Mouse (Mus musculus) MEL (cell line): ENCODE data around the gene Tmprss13. TPM values are rescaled to one million over a fixed set of nuclear protein-coding genes. Genes with fewer than 3 reads are reported as not detected.

ENCODE experiments used
- DNase-seq: peaks from one replicate; pipeline ENCODE4 v3.0.0; 2011; ENCODE audit warnings: low read depth, low spot score
- H3K27ac ChIP-seq: 2 replicates; pipeline ENCODE4 v1.5.1; 2012; ENCODE audit warnings: low read depth, mild to moderate bottlenecking, control low read depth, low read length, moderate library complexity; ENCODE audit not compliant: control insufficient read depth
- H3K27me3 ChIP-seq, 2 experiments: fragments of 150-350 bp in 1 of 2; sonication (generic) in 1 of 2; 2 replicates each; pipeline ENCODE4 v1.6.1; 2012; ENCODE audit warnings: low read length in 2 of 2, mild to moderate bottlenecking in 2 of 2, improper control_type of control experiment in 1 of 2, moderate library complexity in 1 of 2; ENCODE audit not compliant: insufficient read depth in 2 of 2, control insufficient read depth in 1 of 2
- H3K36me3 ChIP-seq, 2 experiments: 2 replicates each; pipeline ENCODE4 v1.6.1; 2012 to 2014; ENCODE audit warnings: low read length in 2 of 2, improper control_type of control experiment in 1 of 2, inconsistent platforms in 1 of 2, mild to moderate bottlenecking in 1 of 2; ENCODE audit not compliant: insufficient read depth in 2 of 2, control insufficient read depth in 1 of 2
- H3K4me1 ChIP-seq, 2 experiments: fragments of 150-350 bp in 1 of 2; sonication (generic) in 1 of 2; 2 replicates each; pipeline ENCODE4 v1.6.1; 2012; ENCODE audit warnings: low read length in 2 of 2, improper control_type of control experiment in 1 of 2, mild to moderate bottlenecking in 1 of 2; ENCODE audit not compliant: insufficient read depth in 2 of 2, control insufficient read depth in 1 of 2
- H3K4me3 ChIP-seq, 2 experiments: fragments of 150-350 bp in 1 of 2; sonication (generic) in 1 of 2; 2 replicates each; pipeline ENCODE4 v1.5.1; 2012; ENCODE audit warnings: low read depth in 2 of 2, low read length in 2 of 2, mild to moderate bottlenecking in 2 of 2, moderate library complexity in 2 of 2, control low read depth in 1 of 2, improper control_type of control experiment in 1 of 2; ENCODE audit not compliant: control insufficient read depth in 1 of 2, insufficient read depth in 1 of 2
- H3K79me2 ChIP-seq: 2 replicates; pipeline ENCODE4 v1.6.1; 2012; ENCODE audit warnings: mild to moderate bottlenecking, low read length, moderate library complexity; ENCODE audit not compliant: control insufficient read depth, poor library complexity, insufficient read depth
- H3K9ac ChIP-seq: 2 replicates; pipeline ENCODE4 v1.6.1; 2012; ENCODE audit warnings: low read depth, mild to moderate bottlenecking, control low read depth, low read length, moderate library complexity; ENCODE audit not compliant: control insufficient read depth, poor library complexity, severe bottlenecking
- H3K9me3 ChIP-seq: fragments of 150-350 bp; sonication (generic); replicated peaks from 2 replicates; pipeline ENCODE4 v1.6.1; 2012; ENCODE audit warnings: mild to moderate bottlenecking, low read length, improper control_type of control experiment, moderate library complexity; ENCODE audit not compliant: insufficient read depth
- CHD1 ChIP-seq: IDR thresholded peaks from 2 replicates; pipeline ENCODE4 v1.6.1; 2012; ENCODE audit warnings: low read depth, mild to moderate bottlenecking, inconsistent platforms, low read length, improper control_type of control experiment
- EP300 ChIP-seq, 2 experiments: IDR thresholded peaks; 2 replicates each; pipeline ENCODE4 v1.6.1; 2011; ENCODE audit warnings: improper control_type of control experiment in 2 of 2, low read length in 2 of 2, low read depth in 1 of 2, mild to moderate bottlenecking in 1 of 2
- GABPA ChIP-seq: IDR thresholded peaks from 2 replicates; pipeline ENCODE4 v1.6.1; 2012; ENCODE audit warnings: low read depth, mild to moderate bottlenecking, inconsistent platforms, low read length, improper control_type of control experiment, moderate library complexity
- GATA1 ChIP-seq: IDR thresholded peaks from 2 replicates; pipeline ENCODE4 v1.6.1; 2011; ENCODE audit warnings: low read depth, low read length, improper control_type of control experiment
- KAT2A ChIP-seq: conservative IDR thresholded peaks from 2 replicates; pipeline ENCODE4 v1.6.1; 2012; ENCODE audit warnings: low read depth, low read length, improper control_type of control experiment, inconsistent platforms
- MAFK ChIP-seq: IDR thresholded peaks from 2 replicates; pipeline ENCODE4 v1.6.1; 2011; ENCODE audit warnings: low read depth, mild to moderate bottlenecking, low read length, improper control_type of control experiment, borderline replicate concordance
- MEF2A ChIP-seq: IDR thresholded peaks from 2 replicates; pipeline ENCODE4 v1.6.1; 2014; ENCODE audit warnings: low read depth, mild to moderate bottlenecking, inconsistent platforms, low read length, improper control_type of control experiment; ENCODE audit not compliant: poor library complexity, insufficient replicate concordance, severe bottlenecking; ENCODE audit errors: extremely low read depth
- MXI1 ChIP-seq: IDR thresholded peaks from 2 replicates; pipeline ENCODE4 v1.6.1; 2011; ENCODE audit warnings: mild to moderate bottlenecking, low read depth, low read length, improper control_type of control experiment
- NELFE ChIP-seq: IDR thresholded peaks from 2 replicates; pipeline ENCODE4 v1.6.1; 2011; ENCODE audit warnings: low read depth, low read length, improper control_type of control experiment
- NRF1 ChIP-seq: IDR thresholded peaks from 2 replicates; pipeline ENCODE4 v1.6.1; 2014; ENCODE audit warnings: low read depth, mild to moderate bottlenecking, inconsistent platforms, low read length, improper control_type of control experiment, moderate library complexity; ENCODE audit not compliant: poor library complexity, insufficient read depth, severe bottlenecking
- POLR2AphosphoS2 ChIP-seq: IDR thresholded peaks from 2 replicates; pipeline ENCODE4 v1.6.1; 2011; ENCODE audit warnings: low read length, improper control_type of control experiment
- POLR2AphosphoS5 ChIP-seq: IDR thresholded peaks from 2 replicates; pipeline ENCODE4 v1.6.1; 2012; ENCODE audit warnings: low read depth, borderline replicate concordance, mild to moderate bottlenecking, inconsistent platforms, low read length, moderate library complexity, mixed read lengths
- RAD21 ChIP-seq: IDR thresholded peaks from 2 replicates; pipeline ENCODE4 v1.6.1; 2011; ENCODE audit warnings: mild to moderate bottlenecking, low read depth, low read length, improper control_type of control experiment
- RCOR1 ChIP-seq: IDR thresholded peaks from 2 replicates; pipeline ENCODE4 v1.6.1; 2012; ENCODE audit warnings: low read depth, mild to moderate bottlenecking, inconsistent platforms, low read length, improper control_type of control experiment
- TAL1 ChIP-seq: IDR thresholded peaks from 2 replicates; pipeline ENCODE4 v1.6.1; 2012; ENCODE audit warnings: mild to moderate bottlenecking, inconsistent platforms, low read length, moderate library complexity, mixed read lengths
- TBP ChIP-seq: IDR thresholded peaks from 2 replicates; pipeline ENCODE4 v1.8.0; 2011; ENCODE audit warnings: low read depth, low read length, improper control_type of control experiment
- USF2 ChIP-seq, 2 experiments: IDR thresholded peaks; 2 replicates each; pipeline ENCODE4 v1.6.1; 2011 to 2012; ENCODE audit warnings: improper control_type of control experiment in 2 of 2, low read length in 2 of 2, borderline replicate concordance in 1 of 2, inconsistent platforms in 1 of 2, low read depth in 1 of 2, mild to moderate bottlenecking in 1 of 2; ENCODE audit not compliant: insufficient read depth in 1 of 2
- ZC3H11A ChIP-seq: IDR thresholded peaks from 2 replicates; pipeline ENCODE4 v1.6.1; 2012; ENCODE audit warnings: low read depth, mild to moderate bottlenecking, inconsistent platforms, low read length, improper control_type of control experiment
- ZMIZ1 ChIP-seq: IDR thresholded peaks from 2 replicates; pipeline ENCODE4 v1.6.1; 2012; ENCODE audit warnings: low read depth, mild to moderate bottlenecking, inconsistent platforms, low read length, improper control_type of control experiment, moderate library complexity
- polyA plus RNA-seq, 2 experiments: library from polyadenylated mRNA; stranded (reverse) in 1 of 2; unstranded in 1 of 2; fragments of >175 nt in 1 of 2; fragments of >200 nt in 1 of 2; gene quantifications; 2 replicates each; pipeline versions ENCODE4 v1.2.1 to v1.2.4; 2012; ENCODE audit warnings: low replicate concordance in 2 of 2, low read depth in 1 of 2; ENCODE audit not compliant: insufficient read length in 2 of 2, insufficient read depth in 1 of 2, missing spikeins in 1 of 2
- total RNA-seq: library from RNA; depleted of rRNA; stranded (reverse); fragments of 300-350 nt; gene quantifications from 2 replicates; pipeline ENCODE4 v1.2.3, GENCODE M21; 2012

Tmprss13 gene
- total and polyA plus RNA-seq, 3 experiments = not detected

- no peaks in the 10 kb centered on the region for H3K9me3 ChIP-seq
- no peak overlapping the region for H3K9ac ChIP-seq
- H3K4me3 ChIP-seq = no peak overlapping the region
- H3K79me2 ChIP-seq = no peaks in the 10 kb centered on the region
- no peak for DNase-seq
- H3K27me3 ChIP-seq = no peaks in the 10 kb centered on the region
- no peak overlapping the region for H3K27ac ChIP-seq
- H3K4me1 ChIP-seq = no peaks in the 10 kb centered on the region
- TF ChIP-seq NRF1 (no peak), USF2 (IDR thresholded peaks at IDR 0.05; ENCODE audit: borderline replicate concordance in 1 of 2, insufficient read depth in 1 of 2, low read depth in 1 of 2, low read length in 2 of 2) (no peak), TAL1 (no peak)
- TF ChIP-seq, all 39 proteins: peak for 0
- no peaks in the 10 kb centered on the region for H3K36me3 ChIP-seq
Measured at GRCm38 (mm10) chr9:45346276-45346675, 27.4 kb downstream of the Tmprss13 start.

- Histone ChIP-seq H3K4me1 (no peaks in the 10 kb centered on the region), H3K4me3 (no peak overlapping the region), H3K79me2 (no peaks in the 10 kb centered on the region), H3K9me3 (no peaks in the 10 kb centered on the region), H3K36me3 (no peaks in the 10 kb centered on the region), H3K27ac (no peak overlapping the region), H3K9ac (no peak overlapping the region), H3K27me3 (no peaks in the 10 kb centered on the region)
- no peak for DNase-seq
- TF ChIP-seq RAD21 (no peak), RCOR1 (no peak), USF2 (IDR thresholded peaks at IDR 0.05; ENCODE audit: borderline replicate concordance in 1 of 2, insufficient read depth in 1 of 2, low read depth in 1 of 2, low read length in 2 of 2) (no peak), CHD1 (no peak), ZC3H11A (no peak), MAFK (no peak), NELFE (no peak), GABPA (no peak), GATA1 (no peak), MEF2A (no peak), KAT2A (no peak), ZMIZ1 (no peak), MXI1 (no peak), POLR2AphosphoS5 (no peak), EP300 (IDR thresholded peaks at IDR 0.05; ENCODE audit: low read depth in 1 of 2, low read length in 2 of 2) (no peak), POLR2AphosphoS2 (no peak), TBP (no peak)
Measured at GRCm38 (mm10) chr9:45348560-45348959, 29.7 kb downstream of the Tmprss13 start.
